Mouse (Mus musculus) kidney, embryonic 14.5 days (tissue): ENCODE results near the gene Ankrd13d. TPM values are rescaled to one million over a fixed set of nuclear protein-coding genes. Genes with fewer than 3 reads are reported as not detected.
"Not testable (repeated sequence)": the region's sequence is repeated elsewhere in the genome, so short reads cannot be mapped to it uniquely, and the experiment has no call there.

Experiments used
- ATAC-seq: fragments of 200-750 bp; cut with Nextera tagmentation; 2 replicates; pipeline ENCODE4 v1.8.0; 2017; ENCODE audit warnings: moderate number of reproducible peaks, mild to moderate bottlenecking, moderate TSS enrichment, moderate library complexity; ENCODE audit not compliant: low FRiP score, low TSS enrichment
- H3K27ac ChIP-seq: fragments of 300-500 bp; sonication (generic); 2 replicates; pipeline ENCODE4 v1.5.1; 2014; ENCODE audit warnings: low read depth, mild to moderate bottlenecking, low read length, moderate library complexity, mixed read lengths
- H3K27me3 ChIP-seq: fragments of 300-500 bp; sonication (generic); 2 replicates; pipeline ENCODE4 v1.6.1; 2014; ENCODE audit warnings: mild to moderate bottlenecking, low read length; ENCODE audit not compliant: control insufficient read depth, insufficient read depth
- H3K36me3 ChIP-seq: fragments of 300-500 bp; sonication (generic); 2 replicates; pipeline ENCODE4 v1.6.1; 2014; ENCODE audit warnings: low read length, mixed read lengths; ENCODE audit not compliant: control insufficient read depth, insufficient read depth
- H3K4me1 ChIP-seq: fragments of 300-500 bp; sonication (generic); 2 replicates; pipeline ENCODE4 v1.6.1; 2014; ENCODE audit warnings: low read length, mixed read lengths; ENCODE audit not compliant: control insufficient read depth, insufficient read depth
- H3K4me2 ChIP-seq: fragments of 300-500 bp; sonication (generic); replicated peaks from 2 replicates; pipeline ENCODE4 v1.6.1; 2014; ENCODE audit warnings: low read depth, mild to moderate bottlenecking, low read length
- H3K4me3 ChIP-seq: fragments of 300-500 bp; sonication (generic); 2 replicates; pipeline ENCODE4 v1.5.1; 2014; ENCODE audit warnings: mild to moderate bottlenecking, low read length
- H3K9ac ChIP-seq: fragments of 300-500 bp; sonication (generic); 2 replicates; pipeline ENCODE4 v1.6.1; 2014; ENCODE audit warnings: low read depth, mild to moderate bottlenecking, low read length, moderate library complexity
- H3K9me3 ChIP-seq: fragments of 300-500 bp; sonication (generic); 2 replicates; pipeline ENCODE4 v1.6.1; 2016; ENCODE audit warnings: low read length; ENCODE audit not compliant: control insufficient read depth
- WGBS: fragments of 180-500 bp; shearing (Covaris S2); extraction: QIAGEN DNeasy Blood & Tissue Kit; methylation state at CpG from one replicate; pipeline ENCODE4 v1.1.7; 2014; 5-methylcytosine and 5-hydroxymethylcytosine counted together
- polyA plus RNA-seq: library from polyadenylated mRNA; unstranded; fragments of >200 nt; fragmentation: Nextera tagmentation; extraction: Ambion mirVana; gene quantifications from 2 replicates; pipeline ENCODE4 v1.2.1, GENCODE M21; 2014

Gene Ankrd13d
- polyA plus RNA-seq, 1 experiment from 2014 or later = 8.3 TPM

DNA sequence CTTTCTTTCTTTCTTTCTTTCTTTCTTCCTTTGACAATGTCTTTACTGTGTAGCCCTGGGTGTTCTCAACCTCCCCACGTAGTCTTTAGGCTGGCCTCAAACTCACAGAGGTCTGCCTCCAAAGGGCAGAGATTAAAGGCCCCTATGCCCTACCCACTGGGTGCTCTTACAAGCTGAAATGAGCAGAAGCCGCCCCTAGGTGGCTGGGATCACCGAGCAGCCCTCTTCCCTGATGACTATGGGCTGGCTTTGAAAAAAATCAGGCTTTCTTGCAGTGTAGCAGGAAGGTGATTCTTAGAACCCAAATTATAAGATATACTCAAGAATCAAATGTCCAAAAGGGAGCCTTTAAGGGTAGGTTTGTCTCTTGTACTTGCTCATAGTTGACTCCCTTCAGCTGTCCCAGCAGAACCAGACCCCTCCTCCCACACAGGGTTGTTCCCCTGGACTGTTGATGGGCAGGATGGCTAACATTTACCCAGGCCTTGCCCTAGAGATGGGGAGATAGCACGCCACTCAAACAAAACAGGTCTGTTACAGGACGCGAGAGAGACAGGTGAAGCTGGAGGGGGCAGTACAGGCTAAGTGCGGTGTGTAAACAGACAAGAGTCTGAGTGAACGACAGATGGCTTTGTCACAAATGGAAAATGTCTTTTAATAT is 21.8 kb downstream of the Ankrd13d start:
- Histone ChIP-seq H3K4me3 (no peak overlapping the region), H3K4me1 (0 out of 2 replicates have a peak, but pooled peaks cover 3% of the 10 kb centered on the region), H3K9me3 (no peaks in the 10 kb centered on the region), H3K27ac (no peak overlapping the region), H3K4me2 (no peak overlapping the region), H3K27me3 (no peaks in the 10 kb centered on the region), H3K36me3 (no peaks in the 10 kb centered on the region), H3K9ac (no peak overlapping the region)
- ATAC-seq = no peak
- 57% methylated on average over 8 of the region's 8 CpGs for WGBS

DNA sequence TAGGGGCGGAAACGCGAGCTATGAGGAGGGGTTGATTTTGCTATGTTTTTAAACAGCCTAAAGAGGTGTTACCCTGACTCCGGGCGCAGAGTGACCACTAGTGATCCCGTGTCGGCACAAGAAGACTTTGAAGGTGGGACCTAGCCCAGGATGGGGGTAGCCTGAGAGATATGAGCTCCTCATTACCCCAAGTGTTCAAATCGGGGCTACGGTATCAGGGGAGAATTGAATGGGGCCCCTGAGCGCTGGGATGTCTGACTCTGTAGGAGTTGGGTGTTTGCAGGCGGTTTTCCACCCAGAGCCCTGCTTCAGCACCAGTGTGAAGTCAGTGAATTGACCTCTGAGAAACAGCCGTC is 25.1 kb downstream of the Ankrd13d start:
- WGBS = 17% methylated on average over 12 of the region's 12 CpGs
- Histone ChIP-seq H3K27me3 (no peaks in the 10 kb centered on the region), H3K4me2 (peak overlapping the region; percentile 85), H3K36me3 (no peaks in the 10 kb centered on the region), H3K9me3 (no peaks in the 10 kb centered on the region), H3K4me3 (peak overlapping the region; percentile 68), H3K4me1 (0 out of 2 replicates have a peak, but pooled peaks cover 3% of the 10 kb centered on the region), H3K9ac (peak overlapping the region; percentile 42; the same call in 1 of the 2 replicates), H3K27ac (no peak overlapping the region)
- ATAC-seq = no peak

DNA sequence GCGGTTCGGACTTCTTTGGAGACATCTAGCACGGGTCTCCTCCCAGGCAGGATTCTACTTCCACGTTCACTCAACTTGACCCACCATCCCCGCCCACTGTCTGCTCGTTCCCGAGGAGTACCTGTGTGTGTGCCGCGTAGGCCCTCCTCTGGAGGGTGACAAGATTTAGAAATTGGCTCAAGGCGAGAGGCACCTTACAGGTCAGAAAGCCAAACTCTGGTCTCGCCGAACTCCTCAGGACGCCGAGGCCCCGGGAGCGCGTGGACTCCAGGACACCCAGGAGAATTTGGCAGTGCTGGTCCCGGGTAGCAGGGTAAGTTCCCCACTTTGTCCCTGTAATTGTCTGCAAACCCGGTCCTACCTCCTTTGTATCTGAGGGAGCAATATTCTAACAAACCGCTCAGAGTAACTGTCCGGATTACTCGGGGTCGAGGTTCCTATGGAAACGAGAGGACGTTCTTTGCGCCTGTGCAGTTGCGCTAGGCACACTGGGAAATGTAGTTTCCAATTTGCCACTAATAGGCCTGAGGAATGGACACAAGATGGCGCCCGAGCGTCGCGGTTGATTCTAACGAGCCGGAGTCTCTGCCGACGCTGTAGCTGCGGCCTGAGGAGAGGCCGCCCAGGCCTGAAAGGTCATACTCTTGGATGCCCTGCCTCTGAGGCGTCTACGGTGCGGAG is 25.6 kb downstream of the Ankrd13d start:
- Histone ChIP-seq H3K9ac (peak overlapping the region; percentile 47), H3K36me3 (no peaks in the 10 kb centered on the region), H3K27ac (no peak overlapping the region), H3K9me3 (no peaks in the 10 kb centered on the region), H3K4me2 (peak overlapping the region; percentile 85), H3K4me1 (0 out of 2 replicates have a peak, but pooled peaks cover 3% of the 10 kb centered on the region), H3K27me3 (no peaks in the 10 kb centered on the region), H3K4me3 (peak overlapping the region; percentile 68)
- under 1% methylated on average over 41 of the region's 41 CpGs for WGBS
- ATAC-seq = peak; percentile 93

GRCm38 (mm10) chr19:4255583-4256162 is 27.3 kb downstream of the Ankrd13d start:
- ATAC-seq = no peak
- WGBS = 78% methylated on average over 11 of the region's 11 CpGs
- Histone ChIP-seq H3K4me2 (no peak overlapping the region), H3K27ac (no peak overlapping the region), H3K36me3 (no peaks in the 10 kb centered on the region), H3K4me1 (0 out of 2 replicates have a peak, but pooled peaks cover 3% of the 10 kb centered on the region), H3K27me3 (no peaks in the 10 kb centered on the region), H3K9ac (no peak overlapping the region), H3K9me3 (no peaks in the 10 kb centered on the region), H3K4me3 (no peak overlapping the region)

- Histone ChIP-seq H3K4me1 (0 out of 2 replicates have a peak, but pooled peaks cover 3% of the 10 kb centered on the region), H3K4me2 (no peak overlapping the region), H3K27ac (no peak overlapping the region), H3K9ac (no peak overlapping the region), H3K9me3 (no peaks in the 10 kb centered on the region), H3K36me3 (no peaks in the 10 kb centered on the region), H3K27me3 (no peaks in the 10 kb centered on the region; the same call in 1 of the 2 replicates), H3K4me3 (no peak overlapping the region)
- WGBS = 87% methylated on average over 7 of the region's 7 CpGs
- ATAC-seq = no peak
These were observed 28.7 kb downstream of the Ankrd13d start for GRCm38 (mm10) chr19:4254230-4254629.

- H3K36me3 ChIP-seq, H3K4me3 ChIP-seq, H3K27me3 ChIP-seq, H3K27ac ChIP-seq, H3K4me2 ChIP-seq, H3K9ac ChIP-seq, H3K9me3 ChIP-seq, H3K4me1 ChIP-seq, ATAC-seq: not testable (repeated sequence)
- 69% methylated on average over 1 of the region's 1 CpGs for WGBS
These were observed 34.3 kb downstream of the Ankrd13d start for GRCm38 (mm10) chr19:4248683-4249082.

GRCm38 (mm10) chr19:4247010-4247409 is 35.9 kb downstream of the Ankrd13d start:
- Histone ChIP-seq H3K9ac (no peak overlapping the region), H3K4me2 (no peak overlapping the region), H3K27me3 (no peaks in the 10 kb centered on the region; the same call in 1 of the 2 replicates), H3K36me3 (no peaks in the 10 kb centered on the region), H3K4me1 (no peaks in the 10 kb centered on the region), H3K9me3 (no peaks in the 10 kb centered on the region), H3K4me3 (no peak overlapping the region), H3K27ac (no peak overlapping the region)
- 56% methylated on average over 1 of the region's 1 CpGs for WGBS
- ATAC-seq = no peak

DNA sequence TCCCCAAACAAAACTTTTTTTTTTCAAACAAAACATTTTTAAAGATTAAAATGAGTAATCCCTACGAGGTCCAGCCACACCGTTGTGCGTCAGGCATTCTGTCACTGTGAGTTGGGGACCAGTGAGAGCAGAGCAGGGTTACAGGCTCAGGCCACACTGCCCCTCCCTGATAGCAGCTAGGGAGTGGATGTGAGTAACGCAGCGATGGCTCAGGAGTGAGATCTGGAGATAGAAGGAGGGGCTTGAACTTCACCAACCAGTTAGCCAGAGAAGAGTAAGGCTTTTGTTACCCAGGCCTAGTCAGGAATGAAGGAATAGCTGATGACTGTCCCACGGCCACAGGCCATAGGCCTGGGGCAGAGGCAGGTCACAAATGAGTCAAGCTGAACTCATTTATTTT is 38.2 kb downstream of the Ankrd13d start:
- H3K36me3 ChIP-seq = no peaks in the 10 kb centered on the region
- no peak overlapping the region for H3K27ac ChIP-seq
- H3K4me2 ChIP-seq = no peak overlapping the region
- H3K9ac ChIP-seq = no peak overlapping the region
- ATAC-seq = no peak
- WGBS = 79% methylated on average over 6 of the region's 6 CpGs
- H3K4me1 ChIP-seq = no peaks in the 10 kb centered on the region
- no peaks in the 10 kb centered on the region; the same call in 1 of the 2 replicates for H3K27me3 ChIP-seq
- H3K9me3 ChIP-seq = no peaks in the 10 kb centered on the region
- H3K4me3 ChIP-seq = no peak overlapping the region

GRCm38 (mm10) chr19:4242416-4242815 is 40.5 kb downstream of the Ankrd13d start:
- no peak for ATAC-seq
- Histone ChIP-seq H3K9me3 (no peaks in the 10 kb centered on the region), H3K4me2 (no peak overlapping the region), H3K9ac (no peak overlapping the region), H3K4me3 (no peak overlapping the region), H3K36me3 (no peaks in the 10 kb centered on the region), H3K4me1 (no peaks in the 10 kb centered on the region), H3K27ac (no peak overlapping the region), H3K27me3 (no peaks in the 10 kb centered on the region)
- 68% methylated on average over 3 of the region's 3 CpGs for WGBS
